Mouse (Mus musculus) lung, adult 2 months (tissue): ENCODE data around the gene Cd7. TPM values are rescaled to one million over a fixed set of nuclear protein-coding genes. Genes with fewer than 3 reads are reported as not detected.
"Not testable (repeated sequence)": the region's sequence is repeated elsewhere in the genome, so short reads cannot be mapped to it uniquely, and the experiment has no call there.

Experiments
- DNase-seq: peaks from one replicate; pipeline ENCODE4 v3.0.0; 2022
- H3K4me1 ChIP-seq: fragments of 200-500 bp; 2 replicates; pipeline ENCODE4 v1.6.1; 2011; ENCODE audit warnings: low read length; ENCODE audit not compliant: control insufficient read depth, insufficient read depth
- H3K4me3 ChIP-seq: fragments of 200-500 bp; replicated peaks from 2 replicates; pipeline ENCODE3; 2011; ENCODE audit warnings: low read depth, mild to moderate bottlenecking, control low read depth, low read length; ENCODE audit errors: extremely low read depth
- CTCF ChIP-seq: fragments of 200-500 bp; IDR thresholded peaks from 2 replicates; pipeline ENCODE4 v1.5.1; 2011; ENCODE audit warnings: mild to moderate bottlenecking, low read length, control low read depth; ENCODE audit not compliant: insufficient read depth
- POLR2A ChIP-seq: fragments of 200-500 bp; IDR thresholded peaks from 2 replicates; pipeline ENCODE4 v1.6.1; 2011; ENCODE audit warnings: low read depth, mild to moderate bottlenecking, control low read depth, low read length, borderline replicate concordance; ENCODE audit errors: extremely low read depth
- WGBS: fragments of 180-500 bp; shearing (Covaris S2); methylation state at CpG from one replicate; pipeline ENCODE4 v1.1.7; 2018; 5-methylcytosine and 5-hydroxymethylcytosine counted together
- polyA plus RNA-seq: library from polyadenylated mRNA; depleted of rRNA; stranded (reverse); fragments of >200 nt; gene quantifications from 2 replicates; pipeline ENCODE4 v1.2.3, GENCODE M21; 2012

Gene Cd7
- polyA plus RNA-seq, 1 experiment, result 5.8 TPM

GRCm38 (mm10) chr11:121051793-121052192, 12.6 kb upstream of the Cd7 start:
- no peak for DNase-seq
- TF ChIP-seq POLR2A (no peak), CTCF (no peak)
- 48% methylated on average over 1 of the region's 1 CpGs for WGBS
- no peak overlapping the region for H3K4me3 ChIP-seq
- no peaks in the 10 kb centered on the region for H3K4me1 ChIP-seq

GRCm38 (mm10) chr11:121049840-121050239, 10.6 kb upstream of the Cd7 start:
- Histone ChIP-seq H3K4me1 (no peaks in the 10 kb centered on the region), H3K4me3 (no peak overlapping the region)
- TF ChIP-seq POLR2A (no peak), CTCF (no peak)
- WGBS, result 49% methylated on average over 1 of the region's 1 CpGs
- DNase-seq, result no peak

- WGBS, result 48% methylated on average over 2 of the region's 2 CpGs
- TF ChIP-seq POLR2A, result no peak
- 0 out of 2 replicates have a peak, but pooled peaks have one; percentile 0 for TF ChIP-seq CTCF
- DNase-seq, result no peak
- Histone ChIP-seq H3K4me1 (no peaks in the 10 kb centered on the region), H3K4me3 (no peak overlapping the region)
Observed at GRCm38 (mm10) chr11:121047826-121048399, 8.7 kb upstream of the Cd7 start.

- Histone ChIP-seq H3K4me3 (no peak overlapping the region), H3K4me1 (no peaks in the 10 kb centered on the region)
- DNase-seq, result no peak
- WGBS, result 66% methylated on average over 1 of the region's 1 CpGs
- no peak for TF ChIP-seq POLR2A
- TF ChIP-seq CTCF, result no peak
Observed at GRCm38 (mm10) chr11:121045286-121045685, 6.1 kb upstream of the Cd7 start.

- DNase-seq, H3K4me3 ChIP-seq: not testable (repeated sequence)
- WGBS, result 42% methylated on average over 1 of the region's 1 CpGs
Observed at GRCm38 (mm10) chr11:121043025-121043424, 3.8 kb upstream of the Cd7 start.

GRCm38 (mm10) chr11:121042480-121042879, 3.3 kb upstream of the Cd7 start:
- TF ChIP-seq CTCF (no peak), POLR2A (no peak)
- 73% methylated on average over 4 of the region's 4 CpGs for WGBS
- DNase-seq, result no peak
- Histone ChIP-seq H3K4me3 (no peak overlapping the region), H3K4me1 (no peaks in the 10 kb centered on the region)

More at GRCm38 (mm10) chr11:121043025-121043424, 3.8 kb upstream of the Cd7 start:
- H3K4me1 ChIP-seq, result not testable (repeated sequence)

GRCm38 (mm10) chr11:121041636-121042035, 2.4 kb upstream of the Cd7 start:
- DNase-seq, result no peak
- TF ChIP-seq POLR2A, result no peak
- no peak for TF ChIP-seq CTCF

GRCm38 (mm10) chr11:121041212-121041611, 2.0 kb upstream of the Cd7 start:
- whole genome bisulfite sequencing, result 4% methylated on average over 4 of the region's 4 CpGs

More at GRCm38 (mm10) chr11:121041636-121042035, 2.4 kb upstream of the Cd7 start:
- Histone ChIP-seq H3K4me3 (no peak overlapping the region), H3K4me1 (no peaks in the 10 kb centered on the region)
- WGBS, result 76% methylated on average over 4 of the region's 4 CpGs

GRCm38 (mm10) chr11:121038366-121039240, 615 bp downstream of the Cd7 start:
- Histone ChIP-seq H3K4me1 (no peaks in the 10 kb centered on the region), H3K4me3 (no peak overlapping the region)
- DNase-seq, result no peak
- TF ChIP-seq CTCF (no peak), POLR2A (no peak)
- 84% methylated on average over 11 of the region's 11 CpGs for WGBS

More at GRCm38 (mm10) chr11:121041212-121041611, 2.0 kb upstream of the Cd7 start:
- H3K4me3 ChIP-seq, result no peak overlapping the region
- TF ChIP-seq POLR2A, result no peak
- peak; percentile 89 for TF ChIP-seq CTCF
- no peaks in the 10 kb centered on the region for H3K4me1 ChIP-seq
- DNase-seq, result peak; percentile 76

GRCm38 (mm10) chr11:121033118-121033517, 6.1 kb downstream of the Cd7 start:
- WGBS, result 69% methylated on average over 5 of the region's 5 CpGs
- no peak for DNase-seq
- Histone ChIP-seq H3K4me3 (no peak overlapping the region), H3K4me1 (no peaks in the 10 kb centered on the region)
- TF ChIP-seq POLR2A (no peak), CTCF (no peak)
